Mouse (Mus musculus) testis, postnatal 14 days (tissue): ENCODE measurements around the gene E330009J07Rik.

Source experiments
- DNase-seq: peaks from one replicate; pipeline ENCODE4 v3.0.0; 2021; ENCODE audit warnings: low spot score

E330009J07Rik gene

DNA sequence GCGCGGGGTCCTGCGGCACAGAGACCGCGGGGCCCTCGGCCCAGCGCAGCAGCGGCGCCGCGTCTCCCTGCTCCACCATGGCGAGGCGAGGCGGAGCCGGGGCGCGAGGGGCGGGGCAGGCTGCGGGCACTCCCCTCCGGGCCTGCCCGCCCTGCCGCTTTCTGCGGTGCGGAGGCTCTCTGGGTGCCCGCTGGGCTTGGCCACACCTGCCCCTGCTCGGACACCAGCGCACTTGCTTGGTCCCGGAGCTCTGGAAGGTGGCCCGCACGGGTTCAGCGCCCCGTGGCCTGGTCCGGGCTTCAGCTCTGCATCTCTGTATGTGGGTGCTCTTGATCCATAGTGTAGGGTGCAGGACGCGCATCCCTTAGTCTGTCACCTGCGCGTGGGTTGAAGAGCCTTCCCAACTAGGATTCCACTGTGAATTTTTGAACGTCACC is at the start of gene E330009J07Rik:
TSS of gene E330009J07Rik (minus strand) at position 89 of the 437 bp plus-strand sequence.
- DNase-seq, result peak; percentile 74

DNA sequence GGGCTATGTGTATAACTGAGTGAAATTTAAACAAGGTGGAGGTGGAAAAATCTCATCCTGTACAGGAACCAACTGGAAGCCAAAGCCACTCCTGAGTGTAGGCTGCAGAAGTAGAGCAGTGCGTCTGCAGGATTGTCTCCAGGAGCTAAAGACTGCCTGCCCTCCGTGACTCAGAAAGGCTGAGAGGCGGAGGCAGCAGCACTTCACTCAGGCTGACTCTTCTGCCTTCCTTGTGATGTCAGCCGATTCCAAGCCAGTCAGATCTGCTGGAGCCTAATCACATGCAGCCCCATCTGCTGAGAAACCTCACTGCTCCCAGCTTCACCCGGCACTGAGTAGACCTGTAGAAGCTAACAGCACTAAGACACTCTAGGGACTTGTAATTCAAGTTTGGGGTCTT is 46.4 kb upstream of the E330009J07Rik start:
- DNase-seq, result no peak

DNA sequence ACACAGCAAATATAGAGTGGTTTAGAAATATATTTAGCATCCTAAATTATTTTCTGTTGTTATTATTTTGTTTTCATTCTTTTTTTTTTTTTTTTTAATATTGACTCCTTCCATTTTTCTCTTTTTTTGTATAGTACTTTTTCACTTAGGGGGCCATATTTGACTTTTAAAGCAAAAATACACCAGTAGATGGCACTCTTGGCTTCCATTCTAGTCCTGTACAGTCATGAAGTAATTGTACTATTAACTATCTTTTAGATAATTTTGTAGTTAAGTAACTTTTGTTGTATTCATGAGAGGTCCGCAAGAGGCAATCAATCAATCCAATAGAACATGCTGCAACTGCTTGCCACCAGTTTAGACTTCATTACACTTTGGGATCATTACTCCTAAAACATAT is 43.8 kb upstream of the E330009J07Rik start:
- no peak for DNase-seq

DNA sequence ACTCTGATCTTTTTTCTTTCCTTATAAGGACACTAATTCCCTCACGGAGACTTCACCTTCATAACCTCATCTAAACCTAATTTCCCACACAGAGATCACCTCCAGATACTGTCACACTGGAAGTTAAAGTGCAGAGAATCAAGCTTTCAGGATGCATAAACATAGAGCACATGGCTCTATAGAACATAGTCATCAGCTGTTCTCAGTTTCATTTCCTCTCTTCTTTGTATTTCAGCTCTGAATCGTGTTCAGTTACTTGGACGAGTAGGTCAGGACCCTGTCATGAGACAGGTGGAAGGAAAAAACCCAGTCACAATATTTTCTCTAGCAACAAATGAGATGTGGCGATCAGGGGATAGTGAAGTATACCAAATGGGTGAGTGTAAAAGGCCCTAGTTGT is 40.2 kb upstream of the E330009J07Rik start:
- no peak for DNase-seq

DNA sequence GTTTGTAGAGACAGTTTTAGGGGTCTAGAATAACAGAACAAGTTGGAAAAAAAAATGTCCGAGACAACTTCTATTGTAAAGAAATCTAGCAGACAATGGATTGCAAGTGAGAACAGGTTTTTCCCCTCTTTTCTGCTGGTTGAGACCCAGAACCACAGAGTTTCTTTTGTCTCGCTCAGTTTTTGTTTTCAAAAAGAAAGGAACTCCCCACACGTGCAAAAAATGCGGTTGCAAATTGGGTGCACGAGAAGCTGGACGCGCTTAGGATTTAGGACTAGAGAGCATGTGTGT is 35.7 kb upstream of the E330009J07Rik start:
- DNase-seq, result no peak

DNA sequence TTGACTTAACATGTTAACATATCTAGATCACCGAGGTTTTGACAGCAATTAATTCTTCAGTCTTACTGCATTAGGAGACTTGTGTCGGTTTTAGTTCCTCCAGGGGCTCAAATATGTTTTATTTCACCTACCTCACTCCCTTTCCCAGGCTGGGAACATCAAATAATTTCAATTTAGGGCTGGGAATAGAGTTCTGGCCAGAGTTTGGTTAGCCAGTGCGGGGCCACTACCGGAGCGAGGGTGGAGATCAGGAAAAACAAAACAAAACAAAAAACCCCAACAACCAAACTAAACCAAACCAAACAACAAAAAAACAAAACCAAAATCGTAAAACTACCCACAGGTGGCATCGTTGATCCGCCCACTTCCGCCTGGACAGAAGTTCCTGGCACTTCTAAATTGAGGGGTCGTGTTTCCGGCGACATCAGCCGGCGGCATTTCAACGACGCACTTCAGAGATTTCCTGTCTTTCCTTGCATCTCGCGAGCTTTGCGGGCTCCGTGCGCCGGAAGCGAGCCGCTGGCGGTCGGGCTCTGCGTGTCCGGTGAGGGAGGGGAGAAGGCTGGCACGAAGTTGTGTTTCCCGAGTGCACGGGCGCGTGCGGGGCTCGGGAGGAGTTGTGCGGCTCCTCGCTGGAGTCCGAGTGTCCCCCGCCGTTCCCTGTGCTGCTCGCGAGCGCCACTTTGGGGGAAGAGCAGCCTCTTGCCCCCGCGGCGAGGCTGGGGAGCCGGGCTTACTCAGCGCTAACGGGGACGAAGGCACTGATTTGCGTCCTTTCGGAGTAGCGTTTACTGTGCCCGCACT is 35.2 kb upstream of the E330009J07Rik start, which contains the start of gene Ssbp1:
TSS of gene Ssbp1 (plus strand) at position 437 of the 804 bp plus-strand sequence.
- DNase-seq, result peak; percentile 93

DNA sequence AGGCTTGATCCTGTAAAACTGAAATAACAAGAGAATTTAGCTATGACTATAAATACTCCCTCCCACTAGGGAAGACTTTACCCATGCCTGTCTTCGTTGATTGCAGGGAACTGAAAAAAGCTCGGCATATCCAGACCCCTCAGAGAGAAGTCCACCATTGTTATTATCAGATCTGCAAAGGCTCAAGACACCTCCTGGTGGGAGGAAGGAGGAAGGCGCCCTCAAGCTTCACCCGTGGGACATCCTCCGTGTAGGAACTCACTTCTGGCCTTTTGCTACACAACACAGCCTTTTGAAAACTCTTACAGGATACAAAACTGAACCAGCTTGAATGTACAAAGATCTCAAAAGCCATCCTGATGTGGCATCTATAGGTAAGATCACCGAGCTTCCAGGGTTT is 29.8 kb upstream of the E330009J07Rik start:
- no peak for DNase-seq

DNA sequence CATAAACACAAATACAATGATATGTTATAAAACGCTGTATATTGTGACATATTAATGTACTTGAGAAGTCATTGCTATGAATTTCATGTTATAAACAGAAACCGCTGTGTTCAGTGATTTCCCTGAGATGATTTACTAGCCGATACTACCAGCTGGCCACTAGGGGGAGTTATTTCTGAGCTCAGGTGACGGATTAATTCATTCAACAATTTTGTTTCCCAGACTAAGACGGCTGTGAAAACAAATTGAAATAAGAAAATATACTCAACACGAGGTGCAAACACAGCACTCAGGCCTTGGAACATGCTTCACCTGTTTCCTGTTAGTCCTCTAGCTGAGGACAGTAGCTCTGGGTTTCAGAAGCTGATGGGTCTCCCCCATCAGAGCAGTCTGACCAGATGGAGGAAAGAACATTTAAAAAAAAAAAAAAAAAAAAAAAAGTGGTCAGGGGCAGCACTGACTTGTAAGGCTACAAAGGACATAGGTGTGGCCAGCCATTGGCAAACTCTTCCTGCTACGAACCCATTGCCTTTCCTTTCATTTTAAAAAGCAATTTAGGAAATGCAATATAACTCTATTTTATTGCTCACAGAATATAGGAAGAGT is 18.6 kb upstream of the E330009J07Rik start:
- no peak for DNase-seq

DNA sequence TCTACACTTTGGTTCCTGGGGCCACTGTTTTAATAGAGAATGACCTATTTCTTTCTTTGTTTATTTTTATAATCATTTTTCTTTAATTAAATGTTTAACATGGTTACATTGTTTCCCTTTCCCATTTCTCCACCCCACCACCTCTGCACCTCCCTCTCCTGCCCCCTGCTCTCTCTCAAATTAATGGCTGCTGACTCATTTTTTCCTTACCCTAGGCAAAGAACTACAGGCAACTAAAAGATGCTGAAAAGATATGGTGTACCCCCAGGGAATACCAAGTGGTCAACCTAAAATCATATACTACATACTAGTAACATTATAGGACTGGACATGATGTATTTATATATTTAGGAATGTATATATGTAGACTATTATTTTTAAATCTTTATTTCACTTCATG is 12.7 kb upstream of the E330009J07Rik start:
- DNase-seq, result no peak

DNA sequence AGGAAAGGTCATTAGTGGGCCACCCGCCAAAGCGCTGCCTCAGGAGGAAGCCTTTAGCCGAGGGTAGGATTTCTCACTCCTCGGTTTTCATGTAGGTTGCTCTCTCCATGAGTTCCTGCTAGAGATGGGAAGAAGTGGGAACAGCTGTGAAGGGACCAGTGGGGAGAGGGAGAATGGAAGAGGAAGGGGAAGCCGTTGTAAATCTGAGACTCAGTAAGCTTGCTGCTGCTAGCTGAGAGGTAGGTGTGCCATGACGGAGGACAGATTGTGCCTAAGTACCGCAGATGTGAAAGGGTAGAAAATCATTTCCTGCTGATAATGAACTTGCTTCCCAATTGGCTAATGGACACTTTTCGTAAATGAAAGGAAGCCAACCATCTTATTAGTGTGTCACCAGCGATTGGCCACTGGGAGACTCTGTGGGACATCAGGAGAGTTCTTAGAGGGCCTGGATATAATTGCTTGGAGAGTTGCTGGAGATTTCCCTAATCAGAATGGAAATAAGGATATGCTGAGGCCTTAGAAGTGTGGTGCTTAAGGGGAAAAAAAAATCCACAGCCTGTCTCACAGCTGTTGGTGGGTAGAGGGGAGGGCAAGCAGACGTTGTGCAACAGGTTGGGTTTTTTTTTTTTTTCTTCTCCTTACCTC is 7.5 kb upstream of the E330009J07Rik start:
- no peak for DNase-seq

DNA sequence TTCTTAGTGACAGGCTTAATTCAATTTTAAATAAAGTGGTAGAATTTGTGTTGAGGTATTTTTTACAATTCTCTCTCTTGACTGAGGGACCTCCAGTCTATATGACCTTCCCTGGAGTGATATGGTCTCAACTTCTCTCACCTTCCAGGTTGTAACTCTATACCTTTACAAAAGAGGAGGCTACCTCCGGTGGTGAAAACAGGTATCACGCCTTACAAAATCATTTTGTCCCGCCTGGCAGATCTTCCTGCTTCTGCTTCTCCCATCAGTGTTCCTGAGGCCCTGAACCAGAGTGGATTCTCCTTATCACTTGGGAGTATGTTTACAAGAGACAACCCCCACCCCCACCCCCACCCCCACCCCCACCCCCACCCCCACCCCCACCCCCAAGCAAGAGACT is 5.8 kb upstream of the E330009J07Rik start:
- no peak for DNase-seq

DNA sequence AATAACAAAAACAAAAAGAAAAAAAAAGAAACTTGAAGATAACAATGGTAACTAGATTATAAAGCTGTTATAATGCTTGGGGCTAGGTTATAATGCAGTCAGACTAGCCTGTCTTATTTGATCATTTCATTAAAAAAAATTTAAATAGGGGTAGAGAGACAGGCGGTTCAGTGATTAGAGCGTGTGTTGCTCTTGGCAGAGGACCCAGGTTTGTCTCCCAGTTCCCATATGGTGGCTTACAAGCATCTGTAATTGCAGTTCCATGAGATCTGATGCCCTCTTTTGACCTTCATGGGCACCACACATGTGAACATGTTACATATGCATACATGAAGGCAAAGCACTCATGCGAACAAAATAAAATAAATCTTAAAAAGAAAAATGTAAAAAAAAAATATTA is 5.3 kb upstream of the E330009J07Rik start:
- no peak for DNase-seq

DNA sequence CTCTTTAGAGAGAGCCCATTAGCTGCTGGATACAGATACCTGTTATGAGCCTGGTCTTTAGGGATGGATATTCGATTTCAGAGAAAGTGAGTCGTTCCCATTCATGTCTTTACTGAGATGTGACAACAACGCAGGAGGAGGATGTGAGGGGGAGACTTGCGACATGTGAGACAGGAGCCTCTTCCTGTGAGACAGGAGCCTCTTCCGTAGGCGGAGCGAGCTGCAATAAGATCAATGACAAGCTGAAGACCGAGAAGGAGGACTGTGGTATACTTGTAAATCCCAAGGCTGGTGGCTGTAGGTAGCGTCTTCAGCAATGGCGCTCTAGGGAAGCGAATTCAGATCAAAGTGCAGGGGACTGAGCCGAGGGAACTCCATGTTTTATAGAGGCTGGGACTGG is 3.8 kb upstream of the E330009J07Rik start:
- DNase-seq, result no peak

DNA sequence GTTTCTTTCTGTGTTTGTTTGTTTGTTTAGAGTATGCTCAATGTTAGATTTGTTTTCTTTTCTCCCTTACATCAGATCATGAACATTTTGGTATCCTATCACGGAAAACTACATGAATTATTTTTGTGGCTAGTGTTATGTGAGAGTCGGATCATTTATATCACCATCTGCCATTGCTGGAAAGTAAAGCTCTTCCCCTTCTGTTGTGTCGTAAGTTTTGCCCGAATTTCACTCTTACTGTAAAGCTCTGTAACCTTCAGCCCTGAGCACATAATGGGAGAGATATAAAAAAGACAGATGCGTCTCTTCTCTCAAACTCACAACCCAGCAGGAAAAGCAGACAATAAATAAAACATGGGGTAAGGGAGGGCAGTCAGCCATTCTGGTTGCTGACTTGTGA is 3.0 kb upstream of the E330009J07Rik start, which contains the start of gene Wee2:
TSS of gene Wee2 (plus strand) at position 153 of the 400 bp plus-strand sequence.
- no peak for DNase-seq

DNA sequence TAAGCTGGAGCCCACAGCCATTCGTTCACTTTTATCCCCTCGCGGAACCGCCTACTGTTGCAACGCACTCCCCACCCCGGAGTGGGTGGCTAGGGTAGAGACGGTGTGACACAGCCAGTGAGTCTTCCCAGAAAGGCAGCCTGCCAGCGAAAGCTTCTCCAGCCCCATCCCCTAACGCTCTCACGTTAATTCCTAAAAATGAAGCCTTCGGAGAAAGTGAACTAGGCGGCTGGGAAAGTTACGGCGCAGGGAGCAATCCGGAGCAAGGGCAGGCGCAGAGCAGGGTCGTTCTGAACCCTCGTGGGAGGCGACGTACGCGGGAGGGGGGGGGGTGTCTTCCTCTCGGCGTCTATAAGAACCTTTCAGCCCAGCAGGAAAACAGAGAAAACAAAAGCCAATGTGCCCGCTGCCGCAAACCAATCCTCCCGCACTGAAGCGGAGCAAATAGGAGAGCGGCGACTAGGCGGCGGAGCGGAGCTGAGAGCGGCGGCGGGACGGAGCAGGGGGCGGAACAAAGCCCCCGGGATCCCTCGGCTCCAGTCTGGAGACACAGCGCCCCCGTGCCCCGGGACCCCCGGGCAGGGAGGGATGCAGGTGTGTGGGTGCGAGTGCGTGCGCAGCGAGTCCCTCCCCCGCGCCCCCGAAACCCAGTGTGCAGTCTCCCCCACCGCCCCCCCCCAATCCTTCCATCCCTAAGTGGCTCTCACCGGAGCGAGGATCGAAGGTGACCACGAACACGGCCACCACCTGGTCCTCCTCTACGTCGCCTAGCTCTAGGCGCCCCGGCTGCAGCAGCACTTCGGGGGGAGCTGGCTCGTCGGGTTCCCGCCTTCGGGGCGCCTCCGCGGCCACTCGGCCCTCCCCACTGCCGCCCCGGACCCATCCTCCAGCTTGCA is 536 bp downstream of the E330009J07Rik start:
- peak; percentile 33 for DNase-seq

DNA sequence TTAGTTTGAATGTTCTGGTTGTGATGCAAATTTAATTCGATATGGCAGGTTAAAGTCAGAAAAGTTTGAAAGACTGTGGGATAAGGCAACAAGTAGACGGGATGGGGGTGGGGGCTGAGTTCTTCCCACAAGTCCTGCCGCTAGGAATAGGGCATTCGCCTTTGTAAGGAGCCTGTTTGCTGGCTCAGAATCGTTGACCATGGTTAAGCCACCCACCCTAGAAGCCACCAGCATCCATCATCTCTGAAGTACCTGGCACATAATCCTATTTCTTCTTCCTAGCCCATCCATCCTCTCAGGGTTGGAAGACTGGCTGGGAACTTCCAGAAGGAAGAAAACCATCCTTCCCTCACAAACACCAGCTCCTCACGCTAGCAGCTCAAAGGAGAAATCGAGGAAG is 1.2 kb downstream of the E330009J07Rik start:
- DNase-seq, result no peak

DNA sequence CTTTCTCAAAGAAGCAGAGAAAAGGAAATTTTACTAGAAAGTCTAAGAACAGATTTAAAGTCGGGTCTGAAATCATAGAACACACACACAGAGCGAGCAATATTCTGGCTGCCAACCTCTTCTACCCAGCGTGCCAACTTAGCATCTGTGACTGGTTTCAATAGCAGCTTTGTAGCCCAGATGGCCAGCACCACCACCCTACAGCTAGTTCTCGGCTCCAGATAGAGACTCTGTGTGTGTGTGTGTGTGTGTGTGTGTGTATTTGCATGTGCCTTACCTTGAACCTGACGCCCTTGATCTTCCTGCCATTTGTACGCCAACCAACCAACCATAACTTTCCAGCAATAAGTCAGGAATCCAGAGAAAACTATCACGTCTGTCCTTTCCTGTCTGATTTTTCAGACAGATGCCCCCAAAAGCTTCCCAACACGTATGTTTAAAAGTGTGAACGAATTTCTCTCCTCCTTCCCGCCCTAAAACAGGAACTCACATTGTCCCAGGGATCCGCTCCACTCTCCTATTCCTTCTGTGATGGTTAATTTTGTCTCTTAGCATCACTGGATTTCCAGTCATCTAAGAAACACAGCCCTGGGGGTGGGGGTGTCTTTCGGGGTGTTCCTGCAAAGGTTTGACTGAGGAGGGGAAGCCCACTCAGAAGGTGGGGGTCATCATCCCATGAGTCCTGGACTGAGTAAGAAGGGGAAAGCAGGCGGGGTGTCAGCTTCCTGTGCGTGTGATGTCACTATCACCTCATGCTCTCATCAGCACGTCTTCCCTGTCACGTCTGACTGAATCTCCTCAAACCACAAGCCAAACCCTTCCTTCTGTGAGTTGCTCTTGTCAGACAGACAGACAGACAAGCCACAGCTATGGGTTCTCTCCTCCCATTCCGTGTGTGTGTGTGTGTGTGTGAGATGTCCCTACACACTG is 3.3 kb downstream of the E330009J07Rik start:
- DNase-seq, result no peak

DNA sequence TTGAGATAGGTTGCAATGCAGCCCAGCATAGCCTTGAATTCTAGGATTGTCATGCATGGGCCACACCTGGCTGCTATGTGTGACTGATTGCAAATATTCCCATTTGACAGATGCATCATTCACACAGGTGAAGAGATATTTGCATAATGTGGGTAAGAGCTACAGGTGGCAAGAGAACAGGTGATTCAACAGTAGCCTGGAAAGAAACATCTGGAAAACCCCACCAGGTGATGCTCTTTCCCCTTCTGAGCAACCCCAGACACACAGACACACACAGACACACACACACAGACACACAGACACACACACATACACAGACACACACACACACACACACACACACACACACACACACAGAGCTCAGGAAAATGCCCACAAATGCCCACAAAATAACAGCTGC is 4.1 kb downstream of the E330009J07Rik start:
- no peak for DNase-seq

DNA sequence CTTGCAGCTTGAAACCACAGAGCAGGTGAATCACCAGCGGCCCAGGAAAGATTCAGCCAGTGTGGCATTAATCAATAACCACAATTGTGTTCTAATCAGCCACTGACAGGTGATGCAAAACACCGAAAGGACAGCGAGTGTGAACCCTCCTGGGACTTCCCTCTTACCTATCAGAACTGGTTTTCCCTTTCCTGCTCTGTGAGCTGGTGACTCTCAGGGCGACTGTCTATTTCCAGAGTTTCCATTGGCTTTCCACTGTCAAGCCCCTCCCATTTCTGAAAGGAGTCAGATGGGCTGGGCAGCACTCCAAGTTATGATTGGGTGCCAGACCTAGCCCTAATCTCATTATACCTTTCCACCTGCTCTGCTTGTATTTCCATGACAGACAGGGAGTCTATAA is 4.6 kb downstream of the E330009J07Rik start:
- DNase-seq, result no peak

DNA sequence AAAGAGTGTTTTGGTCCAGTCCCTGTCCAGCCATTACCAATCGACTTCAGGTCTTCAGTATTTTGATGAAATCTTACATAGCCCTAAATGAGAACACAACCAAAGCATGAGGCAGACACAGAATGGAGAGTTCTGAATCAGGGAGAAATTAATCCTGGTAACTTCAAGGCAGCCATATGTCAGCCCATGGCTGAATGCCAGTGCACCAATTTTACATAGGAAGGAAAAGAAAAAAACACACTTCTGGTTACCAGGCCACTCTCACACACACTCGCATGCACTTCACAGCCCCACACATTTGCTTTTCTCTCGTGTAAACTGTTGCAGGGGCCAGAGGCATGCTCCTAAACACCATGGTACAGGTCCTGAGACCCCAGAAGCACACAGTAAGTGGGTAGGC is 5.1 kb downstream of the E330009J07Rik start:
- no peak for DNase-seq

DNA sequence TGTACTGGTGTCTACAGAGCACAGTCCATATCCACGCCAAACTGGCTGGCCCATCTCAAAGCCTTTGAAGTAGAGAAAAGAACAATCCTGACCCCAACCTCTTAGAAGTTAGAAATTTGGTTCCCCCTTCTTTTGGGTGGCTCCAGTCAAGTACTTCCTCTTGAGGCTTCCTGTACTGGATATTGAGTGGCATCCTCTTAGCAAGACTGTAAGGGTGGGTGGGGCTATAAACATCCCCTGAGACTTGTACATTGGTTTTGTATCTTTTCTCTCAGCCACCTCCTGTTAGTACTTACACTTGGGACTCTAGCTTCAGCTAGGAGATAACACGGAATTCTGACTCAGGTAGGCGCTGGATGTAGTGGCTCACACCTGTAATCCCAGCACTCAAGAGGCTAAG is 5.7 kb downstream of the E330009J07Rik start:
- DNase-seq, result no peak
